Mouse (Mus musculus): ENCODE data around the gene 1700023F06Rik.
A peak's percentile ranks its signal among the peaks of the same experiment; 100 is the strongest.

Gene 1700023F06Rik

GRCm38 (mm10) chr11:103160738-103161137 is 47.6 kb downstream of the 1700023F06Rik start:
- no peak for DNase-seq

GRCm38 (mm10) chr11:103158621-103159478 is 49.5 kb downstream of the 1700023F06Rik start:
- peak; percentile 79 to 95 for DNase-seq

GRCm38 (mm10) chr11:103149771-103150170 is 58.6 kb downstream of the 1700023F06Rik start:
- DNase-seq, result no peak

Data from spleen, adult 18-20 months (tissue).